Mouse (Mus musculus): ENCODE results near the gene Alyref. TPM values are rescaled to one million over a fixed set of nuclear protein-coding genes. Genes with fewer than 3 reads are reported as not detected.

Gene Alyref
- polyA plus RNA-seq, 1 experiment, result 56.7 TPM

DNA sequence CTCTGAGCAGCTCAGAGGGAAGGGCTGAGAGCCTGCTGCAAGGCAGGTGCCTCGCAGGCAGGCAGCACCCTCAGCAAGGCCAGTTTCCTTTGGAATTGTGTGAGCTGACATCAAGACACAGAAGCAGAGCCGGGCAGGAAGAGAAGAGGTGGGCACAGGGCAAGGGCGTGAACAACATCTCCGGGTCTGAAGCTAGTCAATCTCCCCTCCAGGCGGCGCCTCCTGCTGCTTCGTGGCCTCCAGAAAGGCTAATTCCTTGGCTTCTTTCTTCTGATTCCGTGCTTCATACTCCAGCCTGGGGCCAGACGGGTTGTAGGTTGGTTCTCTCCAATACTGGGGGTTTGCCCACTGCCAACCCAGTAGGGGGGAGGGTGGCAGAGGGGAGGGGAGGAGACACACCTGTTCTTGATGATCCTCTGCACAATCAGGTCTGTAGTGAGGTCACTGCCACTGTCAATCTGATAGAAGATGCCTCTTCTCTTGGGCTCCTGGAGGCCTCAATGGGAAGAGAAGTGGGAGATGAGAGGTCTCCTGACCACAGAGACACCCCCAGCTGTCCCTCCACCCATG is 12.4 kb upstream of the Alyref start:
- Histone ChIP-seq H3K27me3 (ENCODE audit: control insufficient read depth) (peaks cover 15% of the 10 kb centered on the region), H3K36me3 (ENCODE audit: control insufficient read depth) (peaks cover 83% of the 10 kb centered on the region), H3K4me1 (ENCODE audit: control insufficient read depth) (peaks cover 34% of the 10 kb centered on the region), H3K4me3 (replicated peaks) (no peak overlapping the region), H3K9me3 (ENCODE audit: control insufficient read depth, low read length) (no peaks in the 10 kb centered on the region)
- TF ChIP-seq TAL1 (IDR thresholded peaks at IDR 0.05; ENCODE audit: low read length), result no peak
- no peak for TF ChIP-seq GATA1 (IDR thresholded peaks at IDR 0.05; ENCODE audit: low read length)

DNA sequence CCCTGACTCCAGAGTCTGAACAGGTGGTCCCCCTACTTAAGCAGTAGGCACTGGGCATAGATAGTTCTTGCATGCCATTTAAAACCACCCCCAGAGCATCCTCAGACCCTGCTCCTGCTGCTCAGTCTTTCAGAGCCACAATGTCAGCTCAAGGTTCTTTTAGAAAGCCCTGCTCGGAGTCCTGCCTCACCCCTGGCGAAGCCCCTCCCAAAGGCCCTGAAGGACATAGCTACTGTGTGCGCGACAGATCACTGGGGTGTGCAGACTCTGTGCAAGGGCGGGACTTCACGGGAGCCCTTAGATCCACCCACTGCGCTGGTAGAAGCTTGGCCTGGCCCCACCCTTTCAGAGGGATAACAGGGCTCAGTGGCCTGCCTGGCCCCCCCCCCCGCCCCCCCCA is 11.1 kb upstream of the Alyref start:
- peaks cover 15% of the 10 kb centered on the region for H3K27me3 ChIP-seq (ENCODE audit: control insufficient read depth)
- no peak for TF ChIP-seq GATA1 (IDR thresholded peaks at IDR 0.05; ENCODE audit: low read length)
- no peak for TF ChIP-seq TAL1 (IDR thresholded peaks at IDR 0.05; ENCODE audit: low read length)
- H3K4me3 ChIP-seq (replicated peaks), result no peak overlapping the region
- H3K4me1 ChIP-seq (ENCODE audit: control insufficient read depth), result peaks cover 39% of the 10 kb centered on the region
- peaks cover 85% of the 10 kb centered on the region for H3K36me3 ChIP-seq (ENCODE audit: control insufficient read depth)
- no peaks in the 10 kb centered on the region for H3K9me3 ChIP-seq (ENCODE audit: control insufficient read depth, low read length)

DNA sequence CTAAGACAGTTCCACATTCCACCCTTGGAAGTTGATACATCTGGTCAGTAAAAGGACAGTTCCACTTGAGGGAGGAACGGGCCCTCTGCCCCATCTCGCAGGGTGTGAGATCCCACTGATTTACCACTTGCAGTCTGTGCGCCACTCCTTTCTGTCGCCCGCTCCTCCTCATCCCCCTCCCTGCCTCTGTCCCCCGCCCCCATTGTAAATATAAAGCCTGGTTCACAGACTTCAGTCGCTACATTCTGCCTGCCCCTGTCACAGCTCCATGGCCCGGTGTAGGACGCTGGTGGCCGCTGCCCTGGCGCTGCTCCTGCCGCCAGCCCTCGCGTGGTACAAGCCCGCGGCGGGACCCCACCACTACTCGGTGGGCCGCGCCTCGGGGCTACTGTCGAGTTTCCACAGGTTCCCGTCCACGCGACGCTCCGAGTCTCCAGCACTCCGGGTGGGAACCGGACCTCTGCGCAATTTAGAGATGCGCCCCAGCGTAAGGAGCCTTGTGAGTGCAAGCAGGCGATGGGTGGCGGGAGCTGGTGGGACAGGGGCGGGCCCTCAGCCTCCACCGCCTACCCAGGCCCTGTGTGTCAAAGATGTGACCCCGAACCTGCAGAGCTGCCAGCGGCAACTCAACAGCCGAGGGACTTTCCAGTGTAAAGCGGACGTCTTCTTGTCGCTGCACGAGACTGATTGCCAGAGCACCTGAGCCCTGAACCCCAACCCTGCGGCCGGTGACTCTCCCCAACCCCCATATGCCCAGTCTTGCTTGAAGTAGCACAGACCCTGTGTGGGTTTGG is 10.3 kb upstream of the Alyref start, which contains the start of gene Npb:
Npb (plus strand) TSS at position 237 of the 794 bp plus-strand sequence.
- Histone ChIP-seq H3K9me3 (ENCODE audit: control insufficient read depth, low read length) (no peaks in the 10 kb centered on the region), H3K4me3 (replicated peaks) (peak within 1 kb of the TSS; percentile 15), H3K27me3 (ENCODE audit: control insufficient read depth) (peaks cover 15% of the 10 kb centered on the region), H3K36me3 (ENCODE audit: control insufficient read depth) (peaks cover 84% of the 10 kb centered on the region), H3K4me1 (ENCODE audit: control insufficient read depth) (peaks cover 44% of the 10 kb centered on the region)
- TF ChIP-seq TAL1 (IDR thresholded peaks at IDR 0.05; ENCODE audit: low read length), result no peak

DNA sequence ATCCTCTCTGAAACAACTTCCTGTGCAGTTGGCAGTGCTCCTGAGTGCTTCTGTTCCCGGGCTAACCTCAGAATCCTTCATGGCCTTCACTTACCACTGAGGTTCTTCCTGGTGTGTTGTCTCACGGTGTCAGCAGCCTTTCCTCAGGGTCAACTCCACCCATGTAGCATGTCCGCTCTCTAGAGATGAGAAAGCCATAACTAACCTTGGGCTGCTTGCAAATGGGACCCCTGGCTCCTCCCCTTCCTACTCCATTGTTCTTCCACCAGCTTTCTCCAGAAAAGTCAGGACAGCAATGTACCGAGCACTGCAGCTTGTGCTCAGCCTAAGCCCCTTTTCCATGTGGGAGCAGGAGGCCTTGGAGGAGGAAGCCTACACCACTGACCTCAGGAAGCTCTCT is 8.6 kb upstream of the Alyref start:
- Histone ChIP-seq H3K4me3 (replicated peaks) (no peak overlapping the region), H3K27me3 (ENCODE audit: control insufficient read depth) (peaks cover 15% of the 10 kb centered on the region), H3K36me3 (ENCODE audit: control insufficient read depth) (peaks cover 83% of the 10 kb centered on the region), H3K9me3 (ENCODE audit: control insufficient read depth, low read length) (no peaks in the 10 kb centered on the region), H3K4me1 (ENCODE audit: control insufficient read depth) (peaks cover 57% of the 10 kb centered on the region)
- no peak for TF ChIP-seq GATA1 (IDR thresholded peaks at IDR 0.05; ENCODE audit: low read length)

DNA sequence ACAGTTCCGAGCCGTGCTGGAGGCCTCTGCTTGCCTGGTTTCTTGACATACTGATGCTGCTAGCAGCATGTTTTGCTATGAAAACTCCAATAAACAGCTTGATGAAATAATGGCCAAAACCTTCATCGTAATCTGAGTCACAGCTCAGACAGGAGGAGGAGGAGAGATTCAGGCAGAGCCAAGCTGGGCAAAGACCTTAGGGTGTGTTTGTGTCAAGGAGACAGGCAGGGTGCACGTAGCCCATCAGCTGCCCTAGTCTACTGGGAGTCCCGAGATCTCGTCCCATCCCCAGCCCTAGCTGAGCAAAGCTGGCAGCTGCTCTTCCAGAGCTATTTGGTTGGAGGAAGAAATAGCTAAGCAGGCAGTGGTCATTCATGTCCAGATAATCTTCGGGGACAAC is 7.5 kb upstream of the Alyref start:
- H3K4me1 ChIP-seq (ENCODE audit: control insufficient read depth), result peaks cover 61% of the 10 kb centered on the region
- H3K36me3 ChIP-seq (ENCODE audit: control insufficient read depth), result peaks cover 80% of the 10 kb centered on the region
- no peaks in the 10 kb centered on the region for H3K9me3 ChIP-seq (ENCODE audit: control insufficient read depth, low read length)

DNA sequence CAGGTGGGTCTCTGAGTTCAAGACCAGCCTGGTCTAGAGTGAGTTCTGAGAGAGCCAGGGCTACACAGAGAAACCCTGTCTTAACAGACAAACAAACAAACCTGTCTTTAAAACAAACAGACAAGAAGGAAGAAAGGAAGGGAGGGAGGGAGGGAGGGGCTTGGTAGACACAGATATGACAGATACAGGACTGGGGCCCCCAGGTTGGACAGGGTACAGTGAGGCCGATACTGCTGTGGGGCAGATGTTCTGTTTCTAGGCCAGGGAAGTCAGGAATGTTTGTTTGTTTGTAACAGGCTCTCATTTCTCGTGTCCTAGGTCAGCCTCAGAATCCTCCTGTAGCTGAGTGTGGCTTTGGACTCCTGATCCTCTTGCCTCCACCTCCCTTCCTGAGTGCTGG is 5.4 kb upstream of the Alyref start:
- Histone ChIP-seq H3K4me1 (ENCODE audit: control insufficient read depth) (peaks cover 68% of the 10 kb centered on the region), H3K36me3 (ENCODE audit: control insufficient read depth) (peaks cover 76% of the 10 kb centered on the region), H3K4me3 (replicated peaks) (peak overlapping the region; percentile 33), H3K27me3 (ENCODE audit: control insufficient read depth) (peaks cover 9% of the 10 kb centered on the region), H3K9me3 (ENCODE audit: control insufficient read depth, low read length) (no peaks in the 10 kb centered on the region)
- TF ChIP-seq TAL1 (IDR thresholded peaks at IDR 0.05; ENCODE audit: low read length), result no peak

More for the DNA sequence above, 7.5 kb upstream of the Alyref start:
- peaks cover 15% of the 10 kb centered on the region for H3K27me3 ChIP-seq (ENCODE audit: control insufficient read depth)
- H3K4me3 ChIP-seq (replicated peaks), result no peak overlapping the region
- TF ChIP-seq TAL1 (IDR thresholded peaks at IDR 0.05; ENCODE audit: low read length) (no peak), GATA1 (IDR thresholded peaks at IDR 0.05; ENCODE audit: low read length) (no peak)

DNA sequence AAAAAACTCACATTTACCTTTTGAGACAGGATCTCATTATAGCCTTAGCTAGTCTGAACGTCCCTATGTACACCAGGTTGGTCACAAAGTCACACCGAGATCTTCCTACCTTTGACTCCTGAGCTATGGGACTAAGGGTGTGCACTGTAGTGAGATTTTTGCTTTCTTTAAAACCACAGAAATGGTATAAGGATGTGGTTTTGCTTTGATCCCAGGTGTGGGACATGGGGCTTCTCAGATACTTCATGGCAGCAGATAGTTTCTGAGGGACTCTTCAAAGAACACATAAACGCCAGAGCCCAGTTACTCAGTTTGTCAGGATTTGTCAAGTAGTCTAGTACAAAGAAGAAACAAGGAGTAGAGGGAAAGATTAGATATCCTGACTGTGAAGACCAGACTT is 2.6 kb upstream of the Alyref start:
- Histone ChIP-seq H3K4me1 (ENCODE audit: control insufficient read depth) (peaks cover 80% of the 10 kb centered on the region), H3K27me3 (ENCODE audit: control insufficient read depth) (no peaks in the 10 kb centered on the region), H3K4me3 (replicated peaks) (no peak overlapping the region), H3K36me3 (ENCODE audit: control insufficient read depth) (peaks cover 75% of the 10 kb centered on the region), H3K9me3 (ENCODE audit: control insufficient read depth, low read length) (no peaks in the 10 kb centered on the region)
- TF ChIP-seq TAL1 (IDR thresholded peaks at IDR 0.05; ENCODE audit: low read length) (no peak), GATA1 (IDR thresholded peaks at IDR 0.05; ENCODE audit: low read length) (no peak)

DNA sequence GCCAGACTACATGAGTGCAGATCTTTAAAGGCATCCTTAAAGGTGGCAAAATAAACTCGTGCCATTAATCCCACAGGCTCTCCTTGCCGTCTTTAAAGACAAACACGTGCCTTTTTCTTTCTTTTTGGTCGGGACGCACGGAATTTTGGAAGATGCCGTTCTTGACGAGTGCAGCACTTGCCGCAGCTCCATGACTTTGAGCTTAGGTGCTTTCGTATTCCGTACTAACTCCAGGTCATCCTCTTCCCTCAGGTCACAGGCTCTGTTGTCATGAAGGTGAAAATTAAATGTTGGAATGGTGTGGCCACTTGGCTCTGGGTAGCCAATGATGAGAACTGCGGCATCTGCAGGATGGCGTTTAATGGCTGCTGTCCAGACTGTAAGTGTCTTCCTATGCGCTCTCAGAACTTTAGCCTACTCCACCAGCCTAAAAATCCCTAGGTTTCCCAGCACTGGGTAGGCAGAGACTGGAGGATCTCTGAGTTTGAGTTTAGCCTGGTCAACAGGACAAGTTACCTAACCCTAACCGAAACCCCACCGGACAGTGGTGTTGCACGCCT is 905 bp upstream of the Alyref start:
- Histone ChIP-seq H3K4me1 (ENCODE audit: control insufficient read depth) (peaks cover 82% of the 10 kb centered on the region), H3K36me3 (ENCODE audit: control insufficient read depth) (peaks cover 75% of the 10 kb centered on the region), H3K4me3 (replicated peaks) (peak overlapping the region; percentile 97)

More for the DNA sequence above, 905 bp upstream of the Alyref start:
- TF ChIP-seq TAL1 (IDR thresholded peaks at IDR 0.05; ENCODE audit: low read length) (no peak), GATA1 (IDR thresholded peaks at IDR 0.05; ENCODE audit: low read length) (no peak)
- no peaks in the 10 kb centered on the region for H3K9me3 ChIP-seq (ENCODE audit: control insufficient read depth, low read length)
- no peaks in the 10 kb centered on the region for H3K27me3 ChIP-seq (ENCODE audit: control insufficient read depth)

All from erythroblast, embryonic 14.5 days (primary cell).